Mouse (Mus musculus) left cerebral cortex, adult 2 months (tissue): Measurements from ENCODE around the gene Ttc23. TPM values are rescaled to one million over a fixed set of nuclear protein-coding genes. Genes with fewer than 3 reads are reported as not detected.
A peak's percentile ranks its signal among the peaks of the same experiment; 100 is the strongest.

Source experiments
- DNase-seq, 2 experiments: peaks; one replicate each; pipeline ENCODE4 v3.0.0; 2021 to 2022; ENCODE audit warnings: low spot score in 2 of 2, mixed read lengths in 1 of 2; ENCODE audit errors: extremely low spot score in 1 of 2
- H3K27ac ChIP-seq: fragments of 200-600 bp; 2 replicates; pipeline ENCODE4 v1.8.1; 2022
- H3K4me3 ChIP-seq: fragments of 200-600 bp; 2 replicates; pipeline ENCODE4 v1.8.1; 2022
- CTCF ChIP-seq: fragments of 200-600 bp; IDR thresholded peaks from 2 replicates; pipeline ENCODE4 v1.8.1; 2022; ENCODE audit warnings: antibody characterized with exemption, mild to moderate bottlenecking, moderate library complexity
- intact Hi-C: fragments of 180-260 bp; cut with DNase I; formaldehyde crosslinking; loops from one replicate; pipeline ENCODE4 v1.15.1; 2025
- microRNA-seq, 2 experiments: library from miRNA; unstranded; fragments of <30 nt; microRNA quantifications; one replicate each; pipeline ENCODE4 v1.2.0; 2021
- total RNA-seq, 2 experiments: library from RNA; stranded (reverse); gene quantifications; 2 replicates each; pipeline ENCODE4 v1.2.3; 2021

The Ttc23 gene
- total RNA-seq, 2 experiments from 2014 or later: 6.1 to 9.0 TPM

DNA sequence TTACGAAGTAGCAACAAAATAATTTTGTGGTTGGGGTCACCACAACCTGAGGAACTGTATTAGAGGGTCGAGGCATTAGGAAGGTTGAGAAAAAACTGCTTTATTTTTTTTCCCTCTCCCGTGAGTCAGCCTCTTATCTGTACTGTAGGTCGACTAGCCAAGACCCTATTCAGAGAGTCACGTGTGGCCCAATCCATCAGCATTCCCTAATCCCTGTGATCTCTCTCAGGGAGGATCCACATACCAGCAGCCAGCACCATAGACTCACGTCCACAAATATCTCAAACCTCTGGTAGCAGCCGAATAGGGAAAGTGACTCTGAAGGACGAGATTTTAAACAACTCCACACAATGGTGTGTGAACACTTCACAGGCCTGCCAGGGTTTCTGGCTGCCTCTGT is 149.9 kb downstream of the Ttc23 start:
- H3K4me3 ChIP-seq: no peak overlapping the region
- no peak for TF ChIP-seq CTCF
- no peak overlapping the region for H3K27ac ChIP-seq
- intact Hi-C loops: no loop called here
- DNase-seq: no peak

DNA sequence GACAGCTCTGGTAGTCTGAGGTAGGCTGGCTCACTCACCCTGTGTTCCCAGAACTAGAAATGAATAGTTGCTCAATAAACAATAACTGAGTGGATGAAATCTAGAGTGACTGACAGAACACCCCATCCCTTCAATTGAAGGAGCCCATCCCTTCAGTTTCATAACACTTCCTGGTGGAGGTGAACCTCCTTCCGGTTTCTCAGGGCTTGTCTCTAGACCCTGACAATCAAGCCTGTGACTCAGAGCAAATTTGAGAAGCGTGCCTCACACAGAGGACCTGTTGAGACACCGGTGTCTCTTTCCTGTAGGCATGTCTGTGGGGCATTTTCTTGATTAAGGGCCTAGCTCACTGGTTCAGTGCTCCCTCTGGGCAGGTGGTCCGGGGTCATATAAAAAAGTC is 151.3 kb downstream of the Ttc23 start:
- Histone ChIP-seq H3K27ac (no peak overlapping the region), H3K4me3 (no peak overlapping the region)
- DNase-seq: no peak
- intact Hi-C loops: no loop called here
- TF ChIP-seq CTCF: no peak

DNA sequence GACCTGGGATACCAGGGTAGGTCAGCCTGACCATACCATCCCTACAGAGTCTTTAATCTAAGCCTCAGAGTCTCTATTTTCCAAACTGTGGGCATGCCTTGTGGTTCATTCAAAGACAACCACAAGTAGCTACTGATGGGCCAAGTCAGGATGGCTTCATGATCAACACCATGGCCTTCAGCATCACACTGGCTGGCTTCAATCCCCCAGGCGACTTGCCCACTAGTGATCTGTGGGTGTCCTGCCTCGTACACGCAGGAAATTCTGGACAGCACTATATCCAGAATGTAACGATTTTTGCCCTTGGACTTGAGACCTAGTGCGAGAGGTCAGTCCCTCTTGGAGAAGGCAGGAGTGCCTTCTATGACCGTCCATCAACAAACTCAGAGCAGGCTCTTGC is 153.3 kb downstream of the Ttc23 start:
- H3K4me3 ChIP-seq: no peak overlapping the region
- TF ChIP-seq CTCF: no peak
- intact Hi-C loops: loop anchor here (5.0 kb wide), 2 partner anchors 502 to 557 kb away; no protein-coding TSS in a partner anchor
- no peak overlapping the region for H3K27ac ChIP-seq
- no peak for DNase-seq

DNA sequence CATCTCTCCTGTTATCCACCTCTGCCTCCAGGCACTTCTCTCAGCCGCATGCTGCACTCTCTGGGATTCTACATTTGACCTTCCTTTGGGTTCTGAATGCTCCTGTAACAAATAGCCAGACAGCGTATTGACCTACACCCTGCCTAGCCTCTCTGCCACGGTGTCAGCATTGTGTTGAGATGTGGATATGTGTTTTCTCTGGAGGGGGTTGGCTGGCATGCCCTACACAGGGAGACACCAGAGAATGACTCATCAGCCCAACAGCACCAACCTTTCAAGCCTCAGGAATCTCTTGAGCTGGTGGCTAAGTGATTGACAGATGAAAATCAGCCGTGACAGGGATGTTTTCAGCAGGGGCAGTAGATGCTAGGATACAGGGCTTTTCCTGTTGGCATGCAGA is 153.8 kb downstream of the Ttc23 start:
- no peak for DNase-seq
- intact Hi-C loops: loop anchor here (5.0 kb wide), 2 partner anchors 501 to 556 kb away; no protein-coding TSS in a partner anchor

DNA sequence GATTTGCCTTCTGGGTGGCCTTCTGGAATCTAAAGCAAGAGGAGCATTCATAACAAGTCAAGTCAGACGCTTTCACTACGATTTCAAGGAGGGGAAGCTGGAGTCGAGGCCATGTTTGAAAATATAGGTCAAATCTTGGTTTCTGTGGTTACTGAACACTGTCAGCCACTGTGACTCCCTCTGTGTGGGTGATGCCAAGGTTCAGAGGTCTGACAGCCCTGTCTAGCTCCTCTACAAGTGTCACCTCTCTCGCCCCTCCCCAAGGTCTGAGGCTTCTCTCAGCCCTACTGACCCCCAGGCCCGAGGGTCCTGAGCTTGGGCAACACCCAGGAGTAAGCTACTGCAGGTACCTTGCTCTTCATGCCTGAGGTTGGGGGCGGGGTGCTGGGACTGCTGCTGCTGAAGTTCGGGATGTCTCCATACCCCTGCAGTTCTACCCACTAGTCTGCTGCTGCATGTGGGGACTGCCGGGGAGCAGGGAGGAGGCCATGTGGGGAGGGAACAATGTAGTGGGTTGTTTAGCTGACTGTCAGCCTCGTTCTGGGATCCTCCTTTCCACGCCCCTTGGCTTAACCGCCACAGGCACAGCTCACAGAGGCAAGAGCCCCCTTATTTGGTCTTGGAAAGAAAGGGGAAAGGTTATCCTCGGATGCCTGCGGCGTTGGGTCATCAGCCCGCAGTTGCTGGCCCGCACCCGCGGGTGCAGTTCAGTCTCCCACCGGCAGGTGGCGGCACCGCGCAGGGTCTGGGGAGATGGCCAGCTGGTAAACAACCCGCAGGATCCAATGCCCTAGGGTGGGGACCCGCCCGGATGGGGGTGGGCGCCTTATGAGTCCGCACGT is 156.0 kb downstream of the Ttc23 start:
- peak; percentile 72 to 88 for DNase-seq
- intact Hi-C loops: loop anchor here (1.0 to 5.0 kb wide), 5 partner anchors 43 to 554 kb away; no protein-coding TSS in a partner anchor
- peak overlapping the region; percentile 29; the same call in 1 of the 2 replicates for H3K27ac ChIP-seq
- H3K4me3 ChIP-seq: peak overlapping the region; percentile 53
- no peak; the same call in none of the 2 replicates for TF ChIP-seq CTCF

More for the DNA sequence above, 153.8 kb downstream of the Ttc23 start:
- Histone ChIP-seq H3K4me3 (no peak overlapping the region), H3K27ac (no peak overlapping the region)
- TF ChIP-seq CTCF: no peak

DNA sequence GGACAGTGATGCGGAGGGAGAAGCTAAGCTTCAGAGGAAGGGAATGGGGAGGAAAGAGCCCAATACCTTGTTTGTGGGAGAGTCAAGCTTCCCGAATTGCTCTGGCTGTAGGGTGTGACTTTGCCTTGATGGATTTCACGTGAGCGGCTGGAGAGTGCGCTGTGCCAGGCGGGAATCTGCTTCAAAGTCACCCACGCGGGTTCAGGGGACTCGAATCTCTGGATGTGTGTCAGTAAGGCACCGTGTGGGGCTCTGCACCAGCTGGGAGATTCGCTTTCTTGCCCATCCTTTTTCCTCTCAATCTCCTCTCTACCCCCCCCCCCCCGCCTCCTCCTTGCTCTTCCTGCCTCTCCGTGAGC is 156.6 kb downstream of the Ttc23 start:
- Histone ChIP-seq H3K4me3 (peak overlapping the region; percentile 53), H3K27ac (peak overlapping the region; percentile 29; the same call in 1 of the 2 replicates)
- DNase-seq: no peak
- no peak for TF ChIP-seq CTCF
- intact Hi-C loops: loop anchor here (1.0 to 5.0 kb wide), 5 partner anchors 44 to 553 kb away; no protein-coding TSS in a partner anchor

Small RNAs within 50 kb of the gene (microRNA-seq; reads per million reads assigned to microRNA genes)
- 0 reads per million in 2 experiments for gene Gm23844

Other genes starting within 250 kb of the Ttc23 start
- gene Lrrc28, start 2.1 kb upstream of the Ttc23 start, total RNA-seq: 10 to 100 TPM; 36.9 to 38.1 TPM
- 10 to 100 TPM; 16.0 to 19.2 TPM for gene Synm, start 112.3 kb downstream of the Ttc23 start, total RNA-seq